In the genomic region with DNA sequence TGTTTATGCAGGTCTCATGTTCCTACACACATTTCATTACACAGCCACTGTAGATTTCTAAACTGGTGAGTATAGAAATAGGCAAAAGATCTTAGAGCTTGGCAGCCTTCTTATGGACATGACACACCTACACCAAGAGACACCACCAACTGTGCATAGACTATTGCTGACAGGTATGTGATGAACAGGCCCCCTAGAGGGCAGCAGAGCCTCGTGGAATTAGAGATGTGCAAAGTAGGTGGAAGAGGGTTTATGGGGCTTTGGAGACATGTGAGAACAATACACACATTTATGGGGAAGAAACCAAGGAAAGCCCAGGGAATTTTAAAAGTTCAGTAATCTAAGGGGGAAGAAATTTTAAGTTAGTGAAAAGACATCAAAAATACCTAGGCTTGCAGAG, we compare ENCODE assay signal across 8 mouse cellular contexts.
DNase-seq lines count a peak whose midpoint lies in the region; ATAC-seq and TF ChIP-seq lines count a peak whose summit lies in the region.

No protein-coding gene starts in this region.

- H3K79me2 ChIP-seq in C2C12 (ENCODE audit: control insufficient read depth, insufficient read depth) = no peaks in the 10 kb centered on the region

- no peak overlapping the region for H3K4me3 ChIP-seq in C2C12 (ENCODE audit: insufficient read depth, poor library complexity, severe bottlenecking)
- H3K4me3 ChIP-seq in kidney, embryonic 16.5 days (ENCODE audit: low read length) = no peak overlapping the region

- no peak overlapping the region for H3K27ac ChIP-seq in kidney, embryonic 16.5 days (ENCODE audit: low read length)

- H3ac ChIP-seq in C2C12 (ENCODE audit: control insufficient read depth, insufficient read length, low read depth) = no peak overlapping the region

- H3K9ac ChIP-seq in kidney, embryonic 16.5 days (replicated peaks; ENCODE audit: low read length) = no peak overlapping the region

- no peak overlapping the region for H3K4me2 ChIP-seq in kidney, embryonic 16.5 days (replicated peaks; ENCODE audit: low read depth, low read length)

- WGBS in kidney, embryonic 16.5 days = 5% methylated on average over 1 of the region's 1 CpGs

- no peaks in the 10 kb centered on the region for H3K79me3 ChIP-seq in C2C12 (ENCODE audit: low read depth)

- no peaks in the 10 kb centered on the region for H3K9me3 ChIP-seq in kidney, embryonic 16.5 days (ENCODE audit: low read length)

- DNase-seq in ZHBTc4 (ENCODE audit: low read depth, low spot score) = peak; percentile 65
- DNase-seq in embryo, embryonic 11.5 days (ENCODE audit: low read depth, low spot score) = peak; percentile 30
- DNase-seq in lung, adult 18-20 months = peak; percentile 59 to 71
- peak; percentile 6 for DNase-seq in retina, adult 2 months (ENCODE audit: low read depth, low spot score)
- peak; percentile 5 to 56 for DNase-seq in thymus, postnatal 10 days (ENCODE audit: low spot score in 2 of 2)

- TF ChIP-seq CTCF in C2C12 (IDR thresholded peaks at IDR 0.05; ENCODE audit: control insufficient read depth, insufficient read depth, insufficient read length) = peak; percentile 64

- H3K4me1 ChIP-seq in kidney, embryonic 16.5 days (ENCODE audit: insufficient read depth, low read length) = no peaks in the 10 kb centered on the region

- no peaks in the 10 kb centered on the region for H3K36me3 ChIP-seq in C2C12 (ENCODE audit: control insufficient read depth, insufficient read depth)
- no peaks in the 10 kb centered on the region for H3K36me3 ChIP-seq in kidney, embryonic 16.5 days (ENCODE audit: insufficient read depth, low read length)

- no peaks in the 10 kb centered on the region for H3K27me3 ChIP-seq in C2C12 (ENCODE audit: control insufficient read depth, insufficient read depth, insufficient read length)
- H3K27me3 ChIP-seq in kidney, embryonic 16.5 days (ENCODE audit: insufficient read depth, low read length) = no peaks in the 10 kb centered on the region

- peak; percentile 97 for ATAC-seq in granulocyte monocyte progenitor cell, adult 5-6 weeks (replicated peaks; ENCODE audit: poor library complexity, severe bottlenecking)
- peak; percentile 84; the same call in 1 of the 2 replicates for ATAC-seq in kidney, embryonic 16.5 days (ENCODE audit: low FRiP score, low TSS enrichment)

TF ChIP-seq in C2C12, 6 proteins besides CTCF, POLR2A, EP300 and RAD21:
- TF ChIP-seq MYOG (IDR thresholded peaks at IDR 0.05; ENCODE audit: control insufficient read depth, extremely low read depth, insufficient read length) = no peak
- no peak for TF ChIP-seq MYOD1 (IDR thresholded peaks at IDR 0.05; ENCODE audit: control insufficient read depth, insufficient read length, low read depth)
- no peak for TF ChIP-seq USF1 (IDR thresholded peaks at IDR 0.05; ENCODE audit: low read depth)
- TF ChIP-seq CEBPB (IDR thresholded peaks at IDR 0.05; ENCODE audit: low read depth) = no peak
- no peak for TF ChIP-seq MAX (IDR thresholded peaks at IDR 0.05)
- TF ChIP-seq FOSL1 (IDR thresholded peaks at IDR 0.05; ENCODE audit: insufficient read depth, low read length, poor library complexity, severe bottlenecking) = no peak

Comparison
In these comparisons a context has a peak if more than half of its experiments do, and no peak if none do; other contexts are left out.
1. DNase-seq: peak in every context shown above with its lines; median percentile 65 in ZHBTc4; 65 in lung, adult 18-20 months; 30 in thymus, postnatal 10 days; 30 in embryo, embryonic 11.5 days; 6 in retina, adult 2 months.